Mouse (Mus musculus) layer of hippocampus, postnatal 14 days (tissue): ENCODE results near the gene Olfr641. TPM values are rescaled to one million over a fixed set of nuclear protein-coding genes. Genes with fewer than 3 reads are reported as not detected.

Source experiments
- DNase-seq, 2 experiments: peaks; one replicate each; pipeline ENCODE4 v3.0.0; 2021 to 2022; ENCODE audit warnings: low spot score in 2 of 2, mixed read lengths in 1 of 2
- long read RNA-seq, 2 experiments: library from polyadenylated mRNA; stranded (forward); transcript quantifications; one replicate each; pipeline ENCODE4 v2.0.0; 2021
- total RNA-seq, 2 experiments: library from RNA; stranded (reverse); gene quantifications; 2 replicates each; pipeline ENCODE4 v1.2.3; 2021

The Olfr641 gene
- not detected for total RNA-seq
- long read RNA-seq, experiment 1 = 0 reads
- long read RNA-seq, experiment 2 = 0 reads

DNA sequence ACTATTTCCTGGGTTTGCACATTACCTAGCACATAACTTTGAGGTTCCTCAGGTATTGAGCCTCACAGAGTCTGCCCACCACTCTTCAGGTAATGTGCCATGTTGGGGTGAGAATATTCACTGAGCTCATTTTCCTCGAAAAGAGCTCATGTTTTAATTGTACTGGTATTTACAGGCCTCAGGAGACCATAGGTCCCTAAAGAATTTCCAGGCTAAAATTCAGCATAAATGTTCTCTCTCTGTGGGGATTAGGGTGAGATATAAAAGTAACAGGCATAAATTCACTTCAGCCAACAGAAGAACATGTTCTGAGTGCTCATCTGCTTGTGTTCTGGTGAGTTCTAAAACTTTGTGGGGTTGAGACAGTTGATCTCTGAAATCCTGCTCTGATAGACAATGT is at the start of gene Olfr641:
TSS of gene Olfr641 (plus strand) at position 301 of the 400 bp plus-strand sequence.
- no peak for DNase-seq

DNA sequence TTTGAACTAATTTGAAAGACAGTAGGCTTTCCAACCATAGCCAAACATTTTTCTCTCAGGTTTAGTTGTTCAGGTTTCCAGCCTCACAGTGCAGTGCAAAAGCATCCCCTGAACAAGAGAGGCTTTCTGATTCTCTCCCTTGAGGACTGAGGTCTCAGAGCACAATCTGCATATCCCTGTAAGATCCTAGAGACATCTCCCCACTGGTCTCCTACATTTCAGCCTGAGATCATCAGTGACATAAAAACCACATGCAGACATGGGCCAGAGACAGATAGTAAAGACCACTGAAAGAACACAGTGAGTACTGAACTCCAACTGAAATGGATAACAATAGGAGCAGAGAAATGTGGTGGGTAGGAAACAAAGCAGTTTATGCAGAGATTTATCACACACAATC is 36.8 kb upstream of the Olfr641 start, which contains the start of gene Olfr638:
TSS of gene Olfr638 (plus strand) at position 301 of the 400 bp plus-strand sequence.
- DNase-seq = no peak

DNA sequence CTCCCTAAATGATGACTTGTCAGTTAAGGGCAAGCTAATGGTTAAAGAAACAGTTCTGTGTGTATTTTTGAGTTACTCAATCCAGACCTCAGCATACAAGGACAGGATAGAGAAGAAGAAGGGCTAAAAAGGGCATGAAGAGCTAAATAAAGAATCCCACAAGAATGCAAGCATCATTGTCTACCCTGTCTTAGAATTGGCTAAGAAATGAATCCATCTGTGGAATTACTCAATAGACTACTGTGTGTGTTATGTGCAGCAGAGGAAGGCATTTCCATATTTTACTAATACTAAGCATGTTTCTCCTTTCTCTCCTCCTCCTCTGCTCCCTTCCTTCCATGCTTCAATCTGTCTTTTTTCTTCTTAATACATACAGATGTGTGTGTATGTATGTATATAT is 36.1 kb upstream of the Olfr641 start:
- no peak for DNase-seq

DNA sequence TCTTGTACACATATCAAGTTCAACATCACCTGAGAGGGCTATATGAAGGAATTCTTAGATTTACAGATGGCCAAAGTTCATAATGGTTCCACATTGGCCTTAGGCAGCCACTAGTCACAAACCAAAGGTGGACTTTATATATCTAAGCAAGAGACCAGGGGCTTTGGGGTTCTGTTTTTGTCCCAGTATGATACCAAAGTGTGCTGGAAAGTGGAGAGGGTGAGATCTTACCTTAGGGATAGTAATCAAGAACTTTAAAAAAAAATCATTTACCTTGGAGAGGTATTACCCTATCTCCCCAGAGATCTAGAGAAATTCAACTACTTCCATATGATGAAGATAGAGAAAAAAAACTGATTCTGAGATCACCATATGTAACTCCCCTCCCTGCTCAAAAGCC is 18.0 kb upstream of the Olfr641 start, which contains the start of gene Olfr639:
TSS of gene Olfr639 (minus strand) at position 101 of the 400 bp plus-strand sequence.
- DNase-seq = no peak

DNA sequence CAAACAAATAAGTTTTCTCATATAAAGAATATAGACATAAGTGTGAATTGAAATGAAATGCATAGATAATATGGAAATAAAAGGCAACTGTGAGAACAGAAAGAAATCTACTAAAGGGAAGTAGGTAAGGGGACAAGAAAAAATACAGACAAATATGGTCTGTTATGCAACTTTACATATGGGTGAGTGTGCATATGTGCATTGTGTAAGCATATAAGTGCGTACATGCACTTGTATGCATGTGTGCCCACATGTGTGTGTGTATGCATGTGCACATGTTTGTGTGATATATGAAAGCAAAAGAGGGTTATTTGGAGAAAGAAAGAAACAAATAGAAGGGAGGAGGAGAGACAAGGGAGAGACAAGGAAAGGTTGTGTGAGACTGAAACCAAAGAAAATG is 16.3 kb upstream of the Olfr641 start:
- no peak for DNase-seq

DNA sequence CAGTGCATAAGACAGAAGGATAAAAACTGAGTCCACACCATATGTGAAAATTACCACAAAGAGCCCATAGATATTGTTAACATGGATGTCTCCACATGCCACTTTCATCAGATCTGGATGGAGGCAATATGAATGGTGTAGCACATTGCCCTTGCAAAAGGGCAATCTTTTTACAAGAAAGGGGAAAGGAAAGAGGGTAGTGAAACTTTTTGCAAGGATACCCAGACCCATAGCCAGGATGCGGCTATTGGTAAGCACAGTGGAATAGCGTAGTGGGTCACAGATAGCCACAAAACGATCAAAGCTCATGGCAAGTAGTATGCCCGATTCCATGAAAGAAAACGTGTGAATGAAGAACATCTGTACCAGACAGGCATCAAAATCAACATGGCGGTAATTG is 13.6 kb upstream of the Olfr641 start:
- DNase-seq = no peak

DNA sequence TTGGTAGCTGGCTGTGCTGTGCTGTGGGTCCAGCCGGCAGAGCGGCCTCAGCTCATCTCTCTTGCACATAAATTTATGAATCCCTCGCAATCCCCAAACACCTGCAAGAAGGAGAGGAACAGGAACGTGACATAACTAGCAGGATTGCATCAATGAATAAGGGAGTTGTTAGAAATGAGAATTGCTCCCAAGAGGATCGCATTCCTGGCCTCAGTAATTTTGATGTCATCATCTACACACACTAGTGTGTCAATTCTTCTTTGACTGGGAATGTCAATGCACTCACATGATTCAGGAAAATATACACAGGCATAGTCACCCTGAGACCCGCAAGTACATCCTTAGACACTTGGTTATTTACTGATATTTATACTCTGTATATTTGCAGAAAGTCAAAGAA is 9.8 kb upstream of the Olfr641 start, which contains the start of gene Olfr640:
TSS of gene Olfr640 (minus strand) at position 101 of the 400 bp plus-strand sequence.
- DNase-seq = no peak

DNA sequence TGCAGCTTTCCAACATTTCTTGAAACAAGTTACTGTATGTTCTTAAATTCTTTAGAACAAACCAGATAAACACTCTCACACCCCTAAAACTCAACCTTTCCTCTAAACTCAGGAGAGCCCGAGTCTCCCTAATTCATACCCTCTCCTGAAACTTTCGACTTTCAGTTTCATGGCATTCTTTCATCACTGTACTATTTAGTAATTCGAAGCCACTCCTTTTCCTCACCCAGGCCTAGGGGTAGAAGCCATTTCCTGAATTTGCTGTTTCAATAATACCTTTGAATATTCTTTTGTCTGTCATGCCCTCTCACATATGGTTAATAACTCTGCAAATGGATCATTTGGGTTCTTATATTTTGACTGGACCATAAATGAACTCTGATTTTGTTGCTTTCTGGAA is 8.3 kb upstream of the Olfr641 start:
- no peak for DNase-seq

DNA sequence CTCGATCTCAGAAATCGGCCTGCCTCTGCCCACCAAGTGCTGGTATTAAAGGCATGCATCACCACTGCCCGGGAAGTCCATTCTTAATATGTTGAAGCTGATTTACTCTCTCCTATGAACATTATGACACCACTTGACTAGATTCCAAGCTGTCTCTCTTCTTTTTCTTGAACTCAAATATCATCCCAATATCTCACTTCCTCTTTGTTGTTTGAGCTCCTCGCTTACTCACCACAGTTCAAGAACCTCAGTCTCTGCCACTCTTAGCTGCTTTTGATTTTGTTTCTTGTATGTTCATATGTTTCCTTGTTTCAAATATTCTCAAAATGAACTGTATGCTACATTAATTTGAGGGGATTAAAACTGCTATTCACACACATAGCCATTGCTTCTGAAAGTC is 15.5 kb downstream of the Olfr641 start:
- DNase-seq = no peak

DNA sequence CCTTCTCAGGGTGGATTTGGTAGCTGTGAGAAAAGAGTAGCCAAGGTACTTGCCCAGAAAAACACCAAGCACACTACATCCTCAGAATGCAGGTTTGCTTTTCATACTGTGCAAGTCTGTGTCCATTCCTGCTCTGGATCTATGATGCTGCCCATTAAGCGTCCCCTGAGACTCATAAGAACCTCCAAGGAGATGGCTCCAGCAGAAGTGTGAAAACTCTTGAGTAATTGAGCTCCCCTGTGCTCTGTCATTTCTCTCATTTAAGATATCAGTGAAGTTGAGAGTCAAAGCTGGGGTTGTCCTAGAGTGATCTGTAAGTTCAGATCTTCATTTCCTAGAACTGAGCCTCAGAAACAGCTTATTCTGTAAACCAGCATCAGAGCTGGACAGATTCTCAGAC is 17.3 kb downstream of the Olfr641 start, which contains the start of gene Olfr642:
TSS of gene Olfr642 (minus strand) at position 101 of the 400 bp plus-strand sequence.
- DNase-seq = no peak

DNA sequence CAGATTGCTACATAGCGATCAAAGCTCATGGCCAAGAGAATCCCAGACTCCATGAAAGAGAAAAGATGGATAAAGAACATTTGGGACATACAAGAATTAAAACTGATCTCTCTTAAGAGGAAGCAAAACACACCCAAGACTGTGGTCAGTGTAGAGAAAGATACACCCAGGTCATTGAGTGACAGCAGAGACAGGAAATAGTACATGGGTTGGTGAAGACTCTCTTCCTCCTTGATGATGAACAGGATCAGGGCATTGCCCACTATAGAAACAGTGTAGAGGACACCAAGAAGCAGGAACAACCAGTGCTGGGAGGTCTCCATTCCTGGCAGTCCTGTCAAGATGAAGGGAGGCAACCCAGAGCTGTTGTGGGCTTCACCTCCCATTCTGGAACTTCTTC is 24.0 kb downstream of the Olfr641 start:
- no peak for DNase-seq

DNA sequence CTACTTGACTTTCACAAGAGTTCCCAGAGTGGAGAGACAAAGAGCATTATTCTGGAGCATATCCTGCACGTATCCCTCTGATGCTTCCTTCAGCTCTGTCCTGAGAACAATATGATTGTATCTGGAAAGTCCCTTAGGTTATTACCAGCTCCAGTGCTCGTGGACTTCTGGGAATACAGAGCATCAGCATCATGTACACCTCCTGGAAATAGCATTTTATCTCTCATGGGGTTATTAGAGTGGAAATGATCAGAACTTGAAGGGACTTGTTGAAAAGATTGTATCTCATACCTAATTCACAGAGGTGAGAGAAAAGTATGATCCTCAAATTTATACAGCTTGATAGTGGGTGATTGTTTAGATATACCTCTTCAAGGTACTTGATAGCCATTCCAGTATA is 26.1 kb downstream of the Olfr641 start, which contains the start of gene 4930516K23Rik:
TSS of gene 4930516K23Rik (minus strand) at position 101 of the 400 bp plus-strand sequence.
- DNase-seq = no peak

DNA sequence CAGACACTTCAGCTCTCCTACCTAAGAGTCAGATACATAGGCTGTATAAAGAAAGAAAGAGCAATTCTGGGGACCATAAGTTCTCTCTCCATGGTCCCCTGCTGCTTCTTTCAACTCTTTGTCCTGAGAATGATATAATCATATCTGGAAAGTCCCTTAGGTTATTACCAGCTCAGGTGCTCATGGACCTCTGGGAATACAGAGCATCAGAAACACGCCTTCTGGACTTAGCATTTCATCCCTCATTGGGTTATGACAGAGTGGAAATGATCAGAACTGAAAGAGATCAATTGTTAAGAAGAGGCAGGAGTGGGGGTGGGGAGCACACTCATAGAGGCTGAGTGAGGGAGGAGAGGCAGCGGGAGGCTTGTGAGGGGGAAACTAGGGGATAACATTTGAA is 36.5 kb downstream of the Olfr641 start, which contains the start of gene Olfr644:
TSS of gene Olfr644 (minus strand) at position 101 of the 400 bp plus-strand sequence.
- DNase-seq = no peak

DNA sequence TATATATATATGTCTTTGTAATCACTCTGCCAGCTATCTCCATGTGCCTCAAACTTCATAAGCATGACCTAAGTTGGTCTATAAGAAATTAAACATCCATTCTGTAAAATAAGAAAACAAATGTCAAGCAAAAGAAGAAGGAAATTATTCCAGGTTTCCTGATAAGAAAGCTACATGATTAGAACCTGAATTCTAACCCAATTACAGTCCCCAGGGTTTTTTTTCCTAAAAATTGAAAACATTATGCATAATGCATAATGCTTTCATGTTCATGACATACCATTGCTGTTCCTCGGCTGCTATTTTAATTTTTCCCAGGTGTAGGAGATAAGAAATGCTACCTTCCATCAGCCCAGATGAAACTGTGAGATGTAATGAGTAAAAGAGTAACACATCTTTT is 50.1 kb downstream of the Olfr641 start, which contains the start of gene Olfr645:
TSS of gene Olfr645 (minus strand) at position 101 of the 400 bp plus-strand sequence.
- no peak for DNase-seq

Other genes with a start within 250 kb of the Olfr641 start
- not detected for gene Olfr67, start 243.6 kb upstream of the Olfr641 start, total RNA-seq
- gene Hbb-bt, start 221.4 kb upstream of the Olfr641 start, total RNA-seq = 10 to 100 TPM; 58.3 to 79.4 TPM
- gene Hbb-bs, start 207.3 kb upstream of the Olfr641 start, total RNA-seq = 100 to 1,000 TPM; 565 to 654 TPM
- gene Hbb-bh2, start 194.9 kb upstream of the Olfr641 start, total RNA-seq = not detected
- gene Hbb-bh1, start 192.3 kb upstream of the Olfr641 start, total RNA-seq = not detected
- not detected for gene Hbb-y, start 182.2 kb upstream of the Olfr641 start, total RNA-seq
- not detected for gene Olfr66, start 149.2 kb upstream of the Olfr641 start, total RNA-seq
- not detected for gene Olfr64, start 141.0 kb upstream of the Olfr641 start, total RNA-seq
- gene Olfr65, start 132.0 kb upstream of the Olfr641 start, total RNA-seq = not detected
- gene Olfr631, start 106.6 kb upstream of the Olfr641 start, total RNA-seq = not detected
- not detected for gene Olfr632, start 101.1 kb upstream of the Olfr641 start, total RNA-seq
- not detected for gene Olfr633, start 91.0 kb upstream of the Olfr641 start, total RNA-seq
- under 1 TPM; 0.07 to 0.09 TPM for gene Olfr635, start 64.3 kb upstream of the Olfr641 start, total RNA-seq
- not detected for gene Olfr638, start 36.7 kb upstream of the Olfr641 start, total RNA-seq
- gene Olfr639, start 18.1 kb upstream of the Olfr641 start, total RNA-seq = under 1 TPM; 0.07 to 0.19 TPM
- gene Olfr640, start 9.9 kb upstream of the Olfr641 start, total RNA-seq = not detected
- gene Olfr642, start 17.2 kb downstream of the Olfr641 start, total RNA-seq = not detected
- gene 4930516K23Rik, start 26.0 kb downstream of the Olfr641 start, total RNA-seq = not detected
- not detected for gene Olfr644, start 36.4 kb downstream of the Olfr641 start, total RNA-seq
- not detected for gene Olfr645, start 50.0 kb downstream of the Olfr641 start, total RNA-seq
- gene Olfr646, start 69.4 kb downstream of the Olfr641 start, total RNA-seq = not detected
- gene Ubqln5, start 94.4 kb downstream of the Olfr641 start, total RNA-seq = not detected
- not detected for gene Olfr643, start 102.0 kb downstream of the Olfr641 start, total RNA-seq
- not detected for gene Ubqln3, start 107.8 kb downstream of the Olfr641 start, total RNA-seq
- not detected for gene Ubqlnl, start 115.1 kb downstream of the Olfr641 start, total RNA-seq
- not detected for gene Olfm5, start 129.4 kb downstream of the Olfr641 start, total RNA-seq
- under 1 TPM; 0.17 to 0.44 TPM for gene Olfr648, start 147.9 kb downstream of the Olfr641 start, total RNA-seq
- not detected for gene Olfr649, start 160.5 kb downstream of the Olfr641 start, total RNA-seq
- gene Trim6, start 183.3 kb downstream of the Olfr641 start, total RNA-seq = under 1 TPM; 0.28 to 0.33 TPM
- 1 to 10 TPM in 1 of 2 experiments, under 1 TPM in 1; 0.76 to 1.0 TPM for gene Trim34a, start 209.0 kb downstream of the Olfr641 start, total RNA-seq